Mouse (Mus musculus) limb, embryonic 14.5 days (tissue): ENCODE measurements at regions not wholly inside any gene's neighbourhood (a gene's known extent, or its start where the extent isn't known, plus 50 kb on each side); places are given as distances from the start of the nearest gene placed in this dataset.

Experiments used
- ATAC-seq: fragments of 200-750 bp; cut with Nextera tagmentation; 2 replicates; pipeline ENCODE4 v1.8.0; 2017; ENCODE audit warnings: low read depth, moderate number of reproducible peaks, moderate TSS enrichment; ENCODE audit not compliant: low FRiP score
- DNase-seq: peaks from one replicate; pipeline ENCODE4 v3.0.0-alpha.2; 2015; ENCODE audit warnings: low spot score
- H3K27ac ChIP-seq: fragments of 300-500 bp; sonication (generic); replicated peaks from 2 replicates; pipeline ENCODE4 v1.5.1; 2014; ENCODE audit warnings: low read depth, mild to moderate bottlenecking, low read length, moderate library complexity, mixed read lengths
- H3K27me3 ChIP-seq: fragments of 300-500 bp; sonication (generic); 2 replicates; pipeline ENCODE4 v1.6.1; 2014; ENCODE audit warnings: low read length, mixed read lengths; ENCODE audit not compliant: control insufficient read depth, insufficient read depth
- H3K36me3 ChIP-seq: fragments of 300-500 bp; sonication (generic); 2 replicates; pipeline ENCODE4 v1.6.1; 2014; ENCODE audit warnings: mild to moderate bottlenecking, low read length, moderate library complexity, mixed read lengths; ENCODE audit not compliant: control insufficient read depth, insufficient read depth
- H3K4me1 ChIP-seq: fragments of 300-500 bp; sonication (generic); 2 replicates; pipeline ENCODE4 v1.6.1; 2014; ENCODE audit warnings: antibody characterized with exemption, low read length, mixed read lengths; ENCODE audit not compliant: control insufficient read depth, insufficient read depth
- H3K4me2 ChIP-seq: fragments of 300-500 bp; sonication (generic); replicated peaks from 2 replicates; pipeline ENCODE4 v1.6.1; 2014; ENCODE audit warnings: low read depth, mild to moderate bottlenecking, low read length, moderate library complexity; ENCODE audit not compliant: severe bottlenecking
- H3K4me3 ChIP-seq: fragments of 300-500 bp; sonication (generic); replicated peaks from 2 replicates; pipeline ENCODE4 v1.5.1; 2014; ENCODE audit warnings: low read length
- H3K9ac ChIP-seq: fragments of 300-500 bp; sonication (generic); 2 replicates; pipeline ENCODE4 v1.6.1; 2014; ENCODE audit warnings: mild to moderate bottlenecking, low read depth, low read length, moderate library complexity; ENCODE audit not compliant: severe bottlenecking
- H3K9me3 ChIP-seq: fragments of 300-500 bp; sonication (generic); 2 replicates; pipeline ENCODE4 v1.6.1; 2016; ENCODE audit warnings: low read length; ENCODE audit not compliant: control insufficient read depth
- POLR2A ChIP-seq: fragments of 200-500 bp; IDR thresholded peaks from 2 replicates; pipeline ENCODE4 v1.8.0; 2012; ENCODE audit warnings: inconsistent platforms, mild to moderate bottlenecking, moderate library complexity, borderline replicate concordance; ENCODE audit not compliant: insufficient read depth, insufficient read length; ENCODE audit errors: extremely low read depth
- WGBS: fragments of 180-500 bp; shearing (Covaris S2); extraction: QIAGEN DNeasy Blood & Tissue Kit; methylation state at CpG from one replicate; pipeline ENCODE4 v1.1.7; 2014; 5-methylcytosine and 5-hydroxymethylcytosine counted together

DNA sequence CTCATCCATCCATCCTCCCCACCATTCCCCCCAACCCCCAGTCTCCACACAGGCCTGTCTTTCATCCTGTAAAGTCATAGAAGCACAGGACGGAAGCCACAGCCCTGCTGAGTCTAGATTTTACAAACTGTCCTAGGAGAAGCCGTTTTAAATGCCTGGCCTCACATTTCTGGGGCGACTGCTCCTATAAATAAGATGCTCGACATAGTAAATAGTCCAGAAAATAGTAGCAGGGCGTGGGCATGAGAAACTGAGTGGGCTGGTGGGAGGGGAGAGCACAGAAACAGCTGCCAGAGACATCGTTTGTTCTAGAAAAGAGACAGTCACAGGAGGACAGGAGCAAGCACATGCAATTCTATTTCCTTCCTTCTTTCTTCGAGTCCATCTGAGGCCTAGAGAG, 175.0 kb upstream of the Zc3h12a start:
- Histone ChIP-seq H3K9me3 (no peaks in the 10 kb centered on the region), H3K27me3 (no peaks in the 10 kb centered on the region), H3K4me1 (no peaks in the 10 kb centered on the region), H3K36me3 (no peaks in the 10 kb centered on the region), H3K27ac (no peak overlapping the region), H3K4me2 (no peak overlapping the region), H3K4me3 (no peak overlapping the region), H3K9ac (no peak overlapping the region)
- ATAC-seq = no peak
- TF ChIP-seq POLR2A = no peak
- DNase-seq = no peak
- WGBS = 56% methylated on average over 7 of the region's 7 CpGs

DNA sequence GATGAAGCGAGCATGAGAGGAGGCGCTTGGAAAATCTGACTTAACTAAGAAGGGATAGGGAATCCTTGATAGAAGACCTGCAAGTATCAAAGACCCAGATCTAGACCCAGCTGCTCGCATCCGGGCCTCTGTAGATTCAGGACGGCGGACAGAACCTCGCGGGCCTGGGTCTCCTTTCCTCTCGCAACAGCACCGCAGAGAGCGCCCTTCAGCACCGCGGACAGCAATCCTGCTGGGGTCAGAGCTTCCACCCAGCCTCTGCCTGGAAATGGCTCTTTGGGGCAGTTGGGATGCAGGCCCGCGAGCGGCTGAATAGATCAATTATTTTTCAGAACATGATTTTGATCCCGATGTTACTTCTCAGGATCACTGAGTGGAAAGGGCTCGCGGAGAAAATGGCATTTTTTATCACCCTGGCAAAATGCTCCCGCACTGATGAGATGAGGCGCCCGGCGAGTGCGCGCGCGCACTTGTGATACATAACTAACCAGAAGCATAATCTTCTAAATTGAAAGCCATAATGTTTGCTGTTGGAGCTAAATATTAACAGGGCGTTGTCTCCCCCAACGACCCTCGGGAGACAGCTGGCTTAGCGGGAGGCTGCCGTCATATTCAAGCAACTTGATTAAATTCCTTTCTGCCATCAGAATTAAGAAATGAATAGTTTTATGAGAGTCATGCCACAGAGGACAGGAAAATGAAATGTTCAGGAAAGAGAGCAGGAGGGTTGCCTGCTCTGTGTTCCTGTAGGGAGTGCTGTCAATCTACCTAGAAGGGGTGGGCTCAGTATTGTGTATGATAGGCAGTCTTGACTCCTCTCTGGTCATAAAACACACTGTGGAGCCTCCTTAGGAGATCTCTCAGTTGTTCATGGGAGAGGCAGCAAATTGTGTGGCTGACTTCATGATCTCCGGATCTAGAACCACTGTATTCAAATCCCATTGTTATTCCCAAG, 173.1 kb upstream of the Zc3h12a start:
- Histone ChIP-seq H3K27ac (no peak overlapping the region), H3K9ac (no peak overlapping the region), H3K36me3 (no peaks in the 10 kb centered on the region), H3K27me3 (no peaks in the 10 kb centered on the region), H3K4me3 (no peak overlapping the region), H3K4me1 (no peaks in the 10 kb centered on the region), H3K4me2 (no peak overlapping the region), H3K9me3 (no peaks in the 10 kb centered on the region)
- 24% methylated on average over 32 of the region's 33 CpGs for WGBS
- DNase-seq (peak; percentile 85), ATAC-seq (no peak)
- TF ChIP-seq POLR2A = no peak

DNA sequence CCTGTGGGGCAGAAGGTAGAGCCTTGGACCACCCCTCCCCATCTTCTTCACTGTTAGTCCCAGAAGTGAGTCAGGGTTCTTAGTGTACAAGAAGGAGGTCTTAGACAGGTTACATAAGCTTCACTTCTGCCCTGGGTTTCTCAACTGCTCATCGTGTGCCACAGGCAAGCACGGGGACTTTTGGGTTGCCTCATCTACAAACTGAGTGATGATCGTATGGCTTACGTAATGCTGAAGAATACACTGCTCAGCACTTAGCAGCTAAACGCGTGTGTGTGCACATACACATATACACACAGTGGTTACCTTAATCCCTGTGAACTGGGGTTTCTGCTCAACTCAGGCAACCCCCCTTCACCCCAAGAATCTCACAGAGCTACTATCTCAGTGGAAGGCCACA, 163.1 kb upstream of the Zc3h12a start:
- Histone ChIP-seq H3K4me3 (no peak overlapping the region), H3K9me3 (no peaks in the 10 kb centered on the region), H3K27ac (no peak overlapping the region), H3K4me1 (no peaks in the 10 kb centered on the region), H3K4me2 (no peak overlapping the region), H3K27me3 (no peaks in the 10 kb centered on the region), H3K9ac (no peak overlapping the region), H3K36me3 (no peaks in the 10 kb centered on the region)
- WGBS = 81% methylated on average over 6 of the region's 6 CpGs
- no peak for TF ChIP-seq POLR2A
- ATAC-seq = no peak
- DNase-seq = no peak

DNA sequence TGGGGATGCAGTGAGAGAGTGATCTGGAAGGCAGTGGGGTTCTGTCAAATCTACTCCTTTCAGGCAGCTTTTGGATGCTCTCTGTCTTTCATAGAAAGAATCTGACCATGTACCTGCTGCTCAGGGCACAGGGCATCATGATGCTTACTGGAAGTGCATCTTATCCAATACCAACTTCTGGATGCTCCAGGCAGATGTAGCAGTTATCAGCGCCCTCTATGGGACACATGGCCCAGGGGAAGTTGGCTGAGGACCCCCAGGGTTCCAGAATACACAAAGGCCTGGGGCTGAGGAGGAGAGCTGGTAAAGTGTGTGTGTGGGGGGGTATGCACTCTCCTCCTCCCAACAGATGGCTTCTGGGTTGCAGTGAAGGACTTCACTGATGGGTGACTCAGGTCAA, 162.1 kb upstream of the Zc3h12a start:
- ATAC-seq = no peak
- no peak for TF ChIP-seq POLR2A
- WGBS = 24% methylated on average over 1 of the region's 1 CpGs

DNA sequence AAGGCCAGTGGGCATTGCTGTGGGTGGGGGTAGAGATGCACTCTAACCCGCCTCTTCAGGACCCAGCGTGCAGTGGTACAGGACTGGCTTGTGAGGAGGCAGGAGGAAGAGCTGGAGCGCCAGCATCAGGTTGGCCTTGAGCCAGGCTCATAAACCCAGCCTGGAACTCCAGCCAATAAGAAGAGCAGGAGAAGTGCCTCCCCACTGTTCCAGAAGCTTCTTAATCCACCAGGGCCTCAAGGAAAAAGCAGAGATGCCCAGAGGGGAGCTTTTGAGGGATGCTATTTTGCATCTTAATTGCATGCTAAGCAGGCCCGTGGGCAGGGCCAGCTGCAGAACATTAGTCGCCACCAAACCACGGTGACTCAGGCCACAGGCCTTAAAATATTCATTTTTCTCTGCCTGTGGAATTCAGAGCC, 161.4 kb upstream of the Zc3h12a start:
- ATAC-seq = no peak
- 27% methylated on average over 6 of the region's 6 CpGs for WGBS
- no peak overlapping the region for H3K9ac ChIP-seq
- no peaks in the 10 kb centered on the region for H3K27me3 ChIP-seq
- TF ChIP-seq POLR2A = no peak
- H3K36me3 ChIP-seq = no peaks in the 10 kb centered on the region
- no peak overlapping the region for H3K4me2 ChIP-seq
- no peaks in the 10 kb centered on the region for H3K9me3 ChIP-seq
- H3K4me1 ChIP-seq = no peaks in the 10 kb centered on the region
- H3K27ac ChIP-seq = no peak overlapping the region
- H3K4me3 ChIP-seq = no peak overlapping the region
- no peak for DNase-seq

More for the DNA sequence above, 162.1 kb upstream of the Zc3h12a start:
- Histone ChIP-seq H3K27me3 (no peaks in the 10 kb centered on the region), H3K9me3 (no peaks in the 10 kb centered on the region), H3K36me3 (no peaks in the 10 kb centered on the region), H3K4me3 (no peak overlapping the region), H3K27ac (no peak overlapping the region), H3K4me2 (no peak overlapping the region), H3K4me1 (no peaks in the 10 kb centered on the region), H3K9ac (no peak overlapping the region)
- DNase-seq = no peak
